Mouse (Mus musculus): Measurements from ENCODE around the gene Atp6v0e2. TPM values are rescaled to one million over a fixed set of nuclear protein-coding genes. Genes with fewer than 3 reads are reported as not detected.
A peak's percentile ranks its signal among the peaks of the same experiment; 100 is the strongest.

Gene Atp6v0e2
- polyA plus RNA-seq, 1 experiment, result 4.7 TPM

DNA sequence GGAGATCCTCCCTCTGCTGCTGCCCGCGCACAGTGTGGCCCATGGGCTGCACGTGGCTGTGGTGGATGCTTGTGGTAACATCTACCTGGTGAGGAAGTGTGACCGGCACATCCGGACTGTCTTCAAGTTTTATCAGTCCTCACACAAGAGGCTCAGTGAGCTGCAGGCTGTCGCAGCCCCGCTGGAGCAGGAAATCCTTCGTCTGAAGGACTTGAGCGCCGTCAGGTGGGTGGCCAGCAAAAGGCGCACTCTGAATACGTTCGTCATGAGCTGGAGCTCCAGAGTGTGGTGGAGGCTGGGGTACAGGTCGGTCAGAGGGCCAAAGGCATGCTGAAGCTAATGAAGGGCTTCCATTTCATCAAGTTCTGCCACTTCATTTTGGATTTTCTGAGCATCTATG lies 8.2 kb upstream of the Atp6v0e2 start:
- no peak for DNase-seq
- no peaks in the 10 kb centered on the region for H3K27me3 ChIP-seq (ENCODE audit: control insufficient read depth, insufficient read depth, low read length)
- WGBS, result 35% methylated on average over 14 of the region's 14 CpGs

DNA sequence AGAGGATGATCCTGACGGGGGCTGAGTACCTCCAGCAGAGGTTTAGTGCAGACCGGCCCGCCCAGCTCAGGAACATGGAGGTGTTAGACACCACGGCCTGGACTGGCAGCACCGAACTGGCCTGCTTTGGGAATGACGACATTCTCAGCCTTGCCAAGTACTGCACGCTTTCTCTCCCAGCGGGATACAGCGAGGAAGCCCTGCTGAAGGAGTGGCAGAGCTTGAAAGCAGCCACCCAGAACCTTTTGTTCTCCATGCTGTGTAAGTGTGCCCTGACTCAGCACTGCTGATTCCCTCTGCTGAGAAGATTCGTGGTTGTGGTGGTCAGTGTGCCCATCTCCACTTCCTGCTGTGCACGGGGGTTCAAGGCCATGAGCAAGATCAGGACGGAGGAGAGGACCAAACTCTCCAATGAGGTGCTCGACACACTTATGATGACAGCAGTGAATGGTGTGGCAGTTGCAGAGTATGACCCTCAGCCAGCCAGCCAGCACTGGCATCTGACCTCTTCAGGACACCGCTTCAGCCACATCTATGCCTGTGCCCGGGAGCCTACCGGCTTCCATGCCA lies 7.5 kb upstream of the Atp6v0e2 start:
- Histone ChIP-seq H3K27me3 (ENCODE audit: control insufficient read depth, insufficient read depth, low read length) (no peaks in the 10 kb centered on the region), H3K4me3 (ENCODE audit: control insufficient read depth, insufficient read depth, low read length) (no peak overlapping the region), H3K4me1 (replicated peaks; ENCODE audit: control insufficient read depth, insufficient read depth, low read length) (no peaks in the 10 kb centered on the region), H3K27ac (ENCODE audit: control insufficient read depth, insufficient read depth, low read length) (no peak overlapping the region), H3K36me3 (ENCODE audit: control insufficient read depth, insufficient read depth, low read length) (no peaks in the 10 kb centered on the region)
- no peak for DNase-seq
- no peak for TF ChIP-seq POLR2A (IDR thresholded peaks at IDR 0.05; ENCODE audit: control insufficient read depth, extremely low read depth, insufficient read depth, low read length, poor library complexity)
- no peak for TF ChIP-seq CTCF (IDR thresholded peaks at IDR 0.05; ENCODE audit: borderline replicate concordance, control insufficient read depth, extremely low read depth, insufficient read depth, low read length, poor library complexity)
- WGBS, result 76% methylated on average over 16 of the region's 16 CpGs

More for the DNA sequence above, 8.2 kb upstream of the Atp6v0e2 start:
- Histone ChIP-seq H3K4me3 (ENCODE audit: control insufficient read depth, insufficient read depth, low read length) (no peak overlapping the region), H3K36me3 (ENCODE audit: control insufficient read depth, insufficient read depth, low read length) (no peaks in the 10 kb centered on the region), H3K27ac (ENCODE audit: control insufficient read depth, insufficient read depth, low read length) (no peak overlapping the region), H3K4me1 (replicated peaks; ENCODE audit: control insufficient read depth, insufficient read depth, low read length) (no peaks in the 10 kb centered on the region)
- TF ChIP-seq POLR2A (IDR thresholded peaks at IDR 0.05; ENCODE audit: control insufficient read depth, extremely low read depth, insufficient read depth, low read length, poor library complexity) (no peak), CTCF (IDR thresholded peaks at IDR 0.05; ENCODE audit: borderline replicate concordance, control insufficient read depth, extremely low read depth, insufficient read depth, low read length, poor library complexity) (0 out of 2 replicates have a peak, but pooled peaks have one; percentile 17)

DNA sequence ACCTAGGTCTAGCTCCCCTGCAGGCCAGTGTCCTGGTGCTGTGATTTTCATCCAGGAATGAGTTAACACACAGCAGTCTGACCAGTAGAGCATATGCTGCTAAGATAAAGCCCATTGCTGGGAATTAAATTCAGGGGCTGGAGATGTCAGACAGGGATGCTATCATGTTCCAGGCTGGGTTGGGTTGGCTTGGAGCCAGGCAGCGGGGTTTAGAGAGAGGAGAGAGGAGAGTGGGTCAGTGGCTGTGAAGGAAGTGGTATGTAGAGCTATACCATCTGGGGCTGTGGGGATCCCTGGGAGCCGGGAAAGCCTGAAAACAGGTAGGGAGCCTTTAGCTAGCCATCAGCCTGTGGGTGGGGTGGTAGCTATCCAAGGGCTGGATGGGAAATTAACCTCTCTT lies 6.6 kb upstream of the Atp6v0e2 start:
- H3K4me1 ChIP-seq (replicated peaks; ENCODE audit: control insufficient read depth, insufficient read depth, low read length), result no peaks in the 10 kb centered on the region
- DNase-seq, result no peak
- WGBS, result 58% methylated on average over 2 of the region's 2 CpGs

DNA sequence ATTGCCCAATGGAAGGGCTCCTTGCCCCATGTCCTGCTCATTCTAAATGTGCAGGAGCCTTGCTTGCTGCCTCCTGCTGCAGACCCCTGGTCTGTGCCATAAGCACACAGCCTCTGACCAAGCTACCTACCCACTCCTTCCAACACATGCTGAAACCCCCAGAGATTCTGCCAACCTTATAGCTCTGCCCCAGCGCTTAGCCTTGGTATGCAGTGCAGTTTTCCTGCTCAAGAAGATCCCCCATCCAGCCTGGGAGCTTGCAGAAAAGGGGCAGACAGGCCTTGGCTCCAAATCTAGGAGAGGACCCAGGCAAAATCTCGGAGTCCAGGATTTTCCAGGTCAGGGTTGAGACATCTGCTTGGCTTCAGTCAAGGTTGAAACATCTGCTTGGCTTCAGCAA lies 3.9 kb upstream of the Atp6v0e2 start:
- no peak for DNase-seq
- TF ChIP-seq POLR2A (IDR thresholded peaks at IDR 0.05; ENCODE audit: control insufficient read depth, extremely low read depth, insufficient read depth, low read length, poor library complexity) (no peak), CTCF (IDR thresholded peaks at IDR 0.05; ENCODE audit: borderline replicate concordance, control insufficient read depth, extremely low read depth, insufficient read depth, low read length, poor library complexity) (no peak)
- 92% methylated on average over 2 of the region's 2 CpGs for WGBS
- no peaks in the 10 kb centered on the region for H3K36me3 ChIP-seq (ENCODE audit: control insufficient read depth, insufficient read depth, low read length)
- no peak overlapping the region for H3K27ac ChIP-seq (ENCODE audit: control insufficient read depth, insufficient read depth, low read length)
- H3K27me3 ChIP-seq (ENCODE audit: control insufficient read depth, insufficient read depth, low read length), result no peaks in the 10 kb centered on the region
- H3K4me1 ChIP-seq (replicated peaks; ENCODE audit: control insufficient read depth, insufficient read depth, low read length), result no peaks in the 10 kb centered on the region
- no peak overlapping the region for H3K4me3 ChIP-seq (ENCODE audit: control insufficient read depth, insufficient read depth, low read length)

More for the DNA sequence above, 6.6 kb upstream of the Atp6v0e2 start:
- TF ChIP-seq POLR2A (IDR thresholded peaks at IDR 0.05; ENCODE audit: control insufficient read depth, extremely low read depth, insufficient read depth, low read length, poor library complexity), result no peak
- no peak for TF ChIP-seq CTCF (IDR thresholded peaks at IDR 0.05; ENCODE audit: borderline replicate concordance, control insufficient read depth, extremely low read depth, insufficient read depth, low read length, poor library complexity)
- Histone ChIP-seq H3K4me3 (ENCODE audit: control insufficient read depth, insufficient read depth, low read length) (no peak overlapping the region), H3K27ac (ENCODE audit: control insufficient read depth, insufficient read depth, low read length) (no peak overlapping the region), H3K27me3 (ENCODE audit: control insufficient read depth, insufficient read depth, low read length) (no peaks in the 10 kb centered on the region), H3K36me3 (ENCODE audit: control insufficient read depth, insufficient read depth, low read length) (no peaks in the 10 kb centered on the region)

DNA sequence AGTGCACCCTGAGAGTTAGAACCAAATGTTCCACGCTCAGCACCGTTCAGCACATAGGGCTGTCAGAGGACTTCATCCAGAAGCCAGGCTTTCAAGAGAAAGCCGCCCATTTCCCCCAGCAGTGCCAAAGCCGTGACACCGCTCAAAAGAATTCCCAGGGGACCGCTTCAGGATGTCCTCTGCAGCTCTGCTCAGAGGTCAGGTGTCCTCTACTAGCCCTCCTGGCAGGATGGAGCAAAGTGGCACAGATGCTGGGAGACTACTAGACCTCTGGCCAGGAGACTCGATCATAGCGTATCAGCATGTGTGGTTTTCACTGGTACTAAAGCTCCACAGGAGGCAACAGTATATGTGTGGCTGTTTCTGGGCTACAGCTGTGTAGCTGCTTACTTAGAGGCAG lies 2.5 kb upstream of the Atp6v0e2 start:
- WGBS, result 94% methylated on average over 8 of the region's 8 CpGs
- DNase-seq, result no peak
- no peak overlapping the region for H3K27ac ChIP-seq (ENCODE audit: control insufficient read depth, insufficient read depth, low read length)
- TF ChIP-seq POLR2A (IDR thresholded peaks at IDR 0.05; ENCODE audit: control insufficient read depth, extremely low read depth, insufficient read depth, low read length, poor library complexity) (no peak), CTCF (IDR thresholded peaks at IDR 0.05; ENCODE audit: borderline replicate concordance, control insufficient read depth, extremely low read depth, insufficient read depth, low read length, poor library complexity) (no peak)
- no peaks in the 10 kb centered on the region for H3K27me3 ChIP-seq (ENCODE audit: control insufficient read depth, insufficient read depth, low read length)
- H3K36me3 ChIP-seq (ENCODE audit: control insufficient read depth, insufficient read depth, low read length), result no peaks in the 10 kb centered on the region
- no peak overlapping the region for H3K4me3 ChIP-seq (ENCODE audit: control insufficient read depth, insufficient read depth, low read length)
- no peaks in the 10 kb centered on the region for H3K4me1 ChIP-seq (replicated peaks; ENCODE audit: control insufficient read depth, insufficient read depth, low read length)

DNA sequence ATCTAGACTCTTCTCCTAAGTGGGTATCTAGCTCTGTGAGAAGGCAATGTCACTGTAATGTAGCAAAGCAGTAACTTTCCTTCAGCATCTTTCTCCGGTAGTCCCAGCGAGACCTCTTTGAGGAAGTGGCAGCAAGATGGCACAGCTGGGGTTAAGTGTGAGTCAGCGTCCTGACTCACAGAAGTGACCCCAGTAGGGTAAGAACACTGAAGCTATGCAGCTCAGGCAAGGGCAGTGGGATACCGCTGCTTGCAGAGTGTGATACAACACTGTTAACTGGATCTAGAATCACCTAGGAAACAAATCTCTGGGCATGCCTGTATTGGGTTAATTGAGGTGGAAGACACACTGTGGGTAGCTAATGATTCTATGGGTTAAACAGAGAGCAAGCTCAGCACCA lies 1.3 kb upstream of the Atp6v0e2 start:
- no peak overlapping the region for H3K27ac ChIP-seq (ENCODE audit: control insufficient read depth, insufficient read depth, low read length)
- no peaks in the 10 kb centered on the region for H3K36me3 ChIP-seq (ENCODE audit: control insufficient read depth, insufficient read depth, low read length)
- 25% methylated on average over 4 of the region's 4 CpGs for WGBS
- no peak for DNase-seq
- H3K27me3 ChIP-seq (ENCODE audit: control insufficient read depth, insufficient read depth, low read length), result no peaks in the 10 kb centered on the region
- no peaks in the 10 kb centered on the region for H3K4me1 ChIP-seq (replicated peaks; ENCODE audit: control insufficient read depth, insufficient read depth, low read length)
- H3K4me3 ChIP-seq (ENCODE audit: control insufficient read depth, insufficient read depth, low read length), result no peak overlapping the region
- no peak for TF ChIP-seq POLR2A (IDR thresholded peaks at IDR 0.05; ENCODE audit: control insufficient read depth, extremely low read depth, insufficient read depth, low read length, poor library complexity)
- no peak for TF ChIP-seq CTCF (IDR thresholded peaks at IDR 0.05; ENCODE audit: borderline replicate concordance, control insufficient read depth, extremely low read depth, insufficient read depth, low read length, poor library complexity)
